Mouse (Mus musculus) MEL (cell line): ENCODE data around the gene Coq10b.

Source experiments
- CHD2 ChIP-seq: IDR thresholded peaks from 2 replicates; pipeline ENCODE4 v1.6.1; 2011; ENCODE audit warnings: low read length, improper control_type of control experiment
- CTCF ChIP-seq, 3 experiments: IDR thresholded peaks in 2 of 3; conservative IDR thresholded peaks in 1 of 3; 2 replicates each; pipeline ENCODE4 v1.5.1; 2011 to 2012; ENCODE audit warnings: low read length in 3 of 3, low read depth in 2 of 3, mild to moderate bottlenecking in 2 of 3, improper control_type of control experiment in 1 of 3, inconsistent platforms in 1 of 3, mixed read lengths in 1 of 3, moderate library complexity in 1 of 3; ENCODE audit not compliant: control insufficient read depth in 1 of 3, insufficient read depth in 1 of 3, poor library complexity in 1 of 3, severe bottlenecking in 1 of 3
- E2F4 ChIP-seq: IDR thresholded peaks from 2 replicates; pipeline ENCODE4 v1.6.1; 2011; ENCODE audit warnings: low read depth, low read length, improper control_type of control experiment, borderline replicate concordance
- EP300 ChIP-seq, 2 experiments: IDR thresholded peaks; 2 replicates each; pipeline ENCODE4 v1.6.1; 2011; ENCODE audit warnings: improper control_type of control experiment in 2 of 2, low read length in 2 of 2, low read depth in 1 of 2, mild to moderate bottlenecking in 1 of 2
- MAZ ChIP-seq: IDR thresholded peaks from 2 replicates; pipeline ENCODE4 v1.6.1; 2012; ENCODE audit warnings: low read depth, mild to moderate bottlenecking, inconsistent platforms, low read length, improper control_type of control experiment
- MXI1 ChIP-seq: IDR thresholded peaks from 2 replicates; pipeline ENCODE4 v1.6.1; 2011; ENCODE audit warnings: mild to moderate bottlenecking, low read depth, low read length, improper control_type of control experiment
- POLR2A ChIP-seq, 2 experiments: IDR thresholded peaks; 2 replicates each; pipeline ENCODE4 v1.6.1; 2011 to 2012; ENCODE audit warnings: low read length in 2 of 2, mild to moderate bottlenecking in 2 of 2, control low read depth in 1 of 2, improper control_type of control experiment in 1 of 2, low read depth in 1 of 2, moderate library complexity in 1 of 2; ENCODE audit not compliant: control insufficient read depth in 1 of 2, insufficient read depth in 1 of 2, poor library complexity in 1 of 2
- POLR2AphosphoS2 ChIP-seq: IDR thresholded peaks from 2 replicates; pipeline ENCODE4 v1.6.1; 2011; ENCODE audit warnings: low read length, improper control_type of control experiment
- POLR2AphosphoS5 ChIP-seq: IDR thresholded peaks from 2 replicates; pipeline ENCODE4 v1.6.1; 2012; ENCODE audit warnings: low read depth, borderline replicate concordance, mild to moderate bottlenecking, inconsistent platforms, low read length, moderate library complexity, mixed read lengths
- SIN3A ChIP-seq: IDR thresholded peaks from 2 replicates; pipeline ENCODE4 v1.6.1; 2012; ENCODE audit warnings: low read length, improper control_type of control experiment, inconsistent platforms
- TCF12 ChIP-seq: IDR thresholded peaks from 2 replicates; pipeline ENCODE4 v1.6.1; 2014; ENCODE audit warnings: low read depth, mild to moderate bottlenecking, inconsistent platforms, low read length, improper control_type of control experiment, moderate library complexity
- USF2 ChIP-seq, 2 experiments: IDR thresholded peaks; 2 replicates each; pipeline ENCODE4 v1.6.1; 2011 to 2012; ENCODE audit warnings: improper control_type of control experiment in 2 of 2, low read length in 2 of 2, borderline replicate concordance in 1 of 2, inconsistent platforms in 1 of 2, low read depth in 1 of 2, mild to moderate bottlenecking in 1 of 2; ENCODE audit not compliant: insufficient read depth in 1 of 2
- ZNF384 ChIP-seq: IDR thresholded peaks from 2 replicates; pipeline ENCODE4 v1.6.1; 2012; ENCODE audit warnings: low read depth, mild to moderate bottlenecking, inconsistent platforms, low read length, improper control_type of control experiment

- TF ChIP-seq CHD2 (no peak), ZNF384 (no peak), CTCF (IDR thresholded peaks at IDR 0.05 in 2 of 3, conservative IDR thresholded peaks at IDR 0.05 in 1 of 3; ENCODE audit: control insufficient read depth in 1 of 3, insufficient read depth in 1 of 3, low read depth in 2 of 3, low read length in 3 of 3, poor library complexity in 1 of 3, severe bottlenecking in 1 of 3) (no peak), POLR2AphosphoS5 (no peak), POLR2A (IDR thresholded peaks at IDR 0.05; ENCODE audit: control insufficient read depth in 1 of 2, insufficient read depth in 1 of 2, low read depth in 1 of 2, low read length in 2 of 2, poor library complexity in 1 of 2) (no peak), E2F4 (no peak), POLR2AphosphoS2 (no peak), TCF12 (no peak), USF2 (IDR thresholded peaks at IDR 0.05; ENCODE audit: borderline replicate concordance in 1 of 2, insufficient read depth in 1 of 2, low read depth in 1 of 2, low read length in 2 of 2) (no peak), EP300 (IDR thresholded peaks at IDR 0.05; ENCODE audit: low read depth in 1 of 2, low read length in 2 of 2) (no peak), MXI1 (no peak), SIN3A (peak; percentile 42), MAZ (no peak)
Measured at GRCm38 (mm10) chr1:55026444-55027252, 25.9 kb upstream of the Coq10b start.
